Mouse (Mus musculus): ENCODE measurements around the gene Cmip.

Gene Cmip

DNA sequence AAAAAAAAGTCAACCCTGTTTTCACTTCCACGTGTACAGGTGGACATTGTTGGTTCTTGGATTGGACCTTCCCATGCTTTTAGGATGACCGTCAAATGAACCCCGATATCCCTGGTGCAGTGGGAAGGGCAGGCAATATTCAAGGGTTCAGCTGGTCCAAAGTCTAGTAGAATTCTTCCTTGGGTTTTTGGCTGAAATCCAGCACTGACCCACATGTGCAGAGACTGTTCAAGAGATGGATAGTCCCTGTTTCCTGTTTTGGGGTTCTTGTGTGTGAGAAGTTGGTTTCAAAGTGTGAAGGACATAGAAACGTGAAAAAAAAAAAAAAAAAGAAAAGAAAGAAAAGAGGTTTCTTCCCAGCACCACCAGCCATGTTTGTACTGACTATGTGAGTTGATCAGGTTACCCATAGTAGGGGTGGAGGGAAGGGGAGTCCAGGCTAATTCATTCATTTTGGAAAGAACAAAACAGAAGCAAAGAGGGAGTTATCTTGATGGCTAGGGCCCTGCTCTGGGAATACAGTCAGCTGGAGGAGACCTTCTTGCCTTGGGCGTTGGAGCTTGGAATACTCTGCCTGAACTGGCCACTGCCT, 243.5 kb downstream of the Cmip start:
- in situ Hi-C loops (cut with MboI), result no loop called here

GRCm38 (mm10) chr8:117501323-117501722, 244.5 kb downstream of the Cmip start:
- in situ Hi-C loops (cut with MboI), result no loop called here

DNA sequence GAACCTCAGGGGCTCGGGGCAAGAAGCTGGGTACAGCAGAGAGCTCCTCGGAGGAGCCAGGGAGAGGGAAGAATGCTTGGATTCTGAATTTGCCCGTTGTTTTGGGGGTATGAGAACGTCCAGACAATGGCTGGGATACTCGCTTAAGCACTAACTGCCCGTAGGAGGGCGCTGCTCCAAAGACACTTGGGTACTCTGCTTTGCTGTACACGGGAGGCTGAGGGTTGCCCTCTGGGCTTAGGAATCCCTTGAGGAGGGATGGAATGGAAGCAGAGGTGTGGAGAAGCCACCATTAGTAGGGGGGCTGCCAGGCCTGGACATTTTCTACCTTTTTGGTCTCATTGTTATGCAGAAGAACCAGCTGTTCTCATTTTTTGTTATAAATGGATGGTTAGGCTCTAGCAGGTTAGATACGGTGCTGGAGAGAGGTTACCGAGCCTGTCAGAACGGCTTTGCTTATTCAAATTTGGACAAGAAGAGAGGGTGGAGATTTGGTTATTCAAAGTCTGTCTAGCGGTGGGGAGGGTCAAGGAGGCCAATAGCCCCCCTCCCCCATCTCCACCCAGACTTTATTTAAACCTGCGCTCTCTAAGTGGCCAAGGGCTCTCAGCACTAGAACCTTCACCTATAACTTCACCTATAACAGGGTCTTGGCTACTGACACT, 246.7 kb downstream of the Cmip start:
- in situ Hi-C loops (cut with MboI), result no loop called here

- in situ Hi-C loops (cut with MboI), result no loop called here
These were observed 250.8 kb downstream of the Cmip start for GRCm38 (mm10) chr8:117507703-117508102.

Data from mature B cell (primary cell).